Mouse (Mus musculus): Measurements from ENCODE around the gene Cwh43.

- TF ChIP-seq CTCF (IDR thresholded peaks at IDR 0.05; ENCODE audit: control insufficient read depth, insufficient read depth, insufficient read length) (no peak), USF1 (IDR thresholded peaks at IDR 0.05; ENCODE audit: low read depth) (no peak), MAX (IDR thresholded peaks at IDR 0.05) (no peak), MYOD1 (IDR thresholded peaks at IDR 0.05; ENCODE audit: control insufficient read depth, insufficient read length, low read depth) (no peak)
Observed at GRCm38 (mm10) chr5:73373184-73373583, 32.7 kb upstream of the Cwh43 start.

Data from C2C12 (cell line).